Mouse (Mus musculus) cerebellum, adult 2 months (tissue): ENCODE results near the gene Arf3. TPM values are rescaled to one million over a fixed set of nuclear protein-coding genes. Genes with fewer than 3 reads are reported as not detected.

Source experiments
- DNase-seq, 2 experiments: peaks; one replicate each; pipeline ENCODE4 v3.0.0; 2021
- H3K27ac ChIP-seq: fragments of 200-500 bp; 2 replicates; pipeline ENCODE4 v1.5.1; 2012; ENCODE audit warnings: low read length, control low read depth, inconsistent platforms; ENCODE audit not compliant: insufficient read depth
- H3K27me3 ChIP-seq: fragments of 200-500 bp; 2 replicates; pipeline ENCODE4 v1.6.1; 2012; ENCODE audit warnings: inconsistent platforms, mild to moderate bottlenecking, low read length, moderate library complexity; ENCODE audit not compliant: control insufficient read depth, insufficient read depth
- H3K4me1 ChIP-seq: fragments of 200-500 bp; 2 replicates; pipeline ENCODE4 v1.6.1; 2011; ENCODE audit warnings: low read length; ENCODE audit not compliant: control insufficient read depth, insufficient read depth
- H3K4me3 ChIP-seq: fragments of 200-500 bp; replicated peaks from 2 replicates; pipeline ENCODE3; 2011; ENCODE audit warnings: mild to moderate bottlenecking, low read depth, low read length, control low read depth; ENCODE audit not compliant: insufficient read depth
- CTCF ChIP-seq: fragments of 200-500 bp; IDR thresholded peaks from 2 replicates; pipeline ENCODE4 v1.5.1; 2011; ENCODE audit warnings: low read depth, mild to moderate bottlenecking, control low read depth, low read length, moderate library complexity, borderline replicate concordance; ENCODE audit not compliant: insufficient read depth
- POLR2A ChIP-seq: fragments of 200-500 bp; IDR thresholded peaks from 2 replicates; pipeline ENCODE4 v1.6.1; 2011; ENCODE audit warnings: low read length, control low read depth, borderline replicate concordance; ENCODE audit not compliant: insufficient read depth
- WGBS: fragments of 180-500 bp; shearing (Covaris S2); methylation state at CpG from one replicate; pipeline ENCODE4 v1.1.7; 2018; 5-methylcytosine and 5-hydroxymethylcytosine counted together
- polyA plus RNA-seq: library from polyadenylated mRNA; depleted of rRNA; stranded (reverse); fragments of >200 nt; gene quantifications from 2 replicates; pipeline ENCODE4 v1.2.3, GENCODE M21; 2012

The Arf3 gene
- polyA plus RNA-seq, 1 experiment = 210 TPM

- no peaks in the 10 kb centered on the region for H3K27me3 ChIP-seq
- H3K4me3 ChIP-seq = no peak overlapping the region
- no peak overlapping the region for H3K27ac ChIP-seq
- no peak for DNase-seq
- H3K4me1 ChIP-seq = peaks cover 3% of the 10 kb centered on the region; the same call in 1 of the 2 replicates
- TF ChIP-seq CTCF (no peak), POLR2A (no peak)
- WGBS = 76% methylated on average over 8 of the region's 8 CpGs
Measured at GRCm38 (mm10) chr15:98742766-98743428, 20.1 kb downstream of the Arf3 start.

GRCm38 (mm10) chr15:98740219-98740618 is 22.8 kb downstream of the Arf3 start:
- no peak overlapping the region for H3K27ac ChIP-seq
- H3K4me3 ChIP-seq = no peak overlapping the region
- no peaks in the 10 kb centered on the region for H3K4me1 ChIP-seq
- 86% methylated on average over 8 of the region's 8 CpGs for WGBS
- H3K27me3 ChIP-seq = no peaks in the 10 kb centered on the region
- no peak for DNase-seq
- TF ChIP-seq CTCF (no peak), POLR2A (no peak)

GRCm38 (mm10) chr15:98738796-98739195 is 24.2 kb downstream of the Arf3 start:
- Histone ChIP-seq H3K4me1 (no peaks in the 10 kb centered on the region), H3K27me3 (no peaks in the 10 kb centered on the region), H3K4me3 (no peak overlapping the region), H3K27ac (no peak overlapping the region)
- DNase-seq = no peak
- 65% methylated on average over 4 of the region's 4 CpGs for WGBS
- TF ChIP-seq POLR2A (no peak), CTCF (peak; percentile 10; the same call in 1 of the 2 replicates)

- Histone ChIP-seq H3K27me3 (no peaks in the 10 kb centered on the region), H3K4me3 (no peak overlapping the region), H3K4me1 (no peaks in the 10 kb centered on the region), H3K27ac (no peak overlapping the region)
- no peak for TF ChIP-seq POLR2A
- TF ChIP-seq CTCF = peak; percentile 34; the same call in 1 of the 2 replicates
- no peak for DNase-seq
Measured at GRCm38 (mm10) chr15:98737881-98738280, 25.1 kb downstream of the Arf3 start.

GRCm38 (mm10) chr15:98736521-98736920 is 26.5 kb downstream of the Arf3 start:
- Histone ChIP-seq H3K27me3 (no peaks in the 10 kb centered on the region), H3K4me1 (no peaks in the 10 kb centered on the region), H3K4me3 (no peak overlapping the region), H3K27ac (no peak overlapping the region)
- WGBS = 87% methylated on average over 10 of the region's 10 CpGs
- TF ChIP-seq POLR2A = no peak
- DNase-seq = no peak

- 91% methylated on average over 5 of the region's 5 CpGs for WGBS
- no peaks in the 10 kb centered on the region for H3K27me3 ChIP-seq
- no peak overlapping the region for H3K4me3 ChIP-seq
- TF ChIP-seq POLR2A = no peak
- TF ChIP-seq CTCF = no peak
- H3K27ac ChIP-seq = no peak overlapping the region
- DNase-seq = no peak
- H3K4me1 ChIP-seq = no peaks in the 10 kb centered on the region
Measured at GRCm38 (mm10) chr15:98733976-98734566, 28.9 kb downstream of the Arf3 start.

- WGBS = 55% methylated on average over 6 of the region's 6 CpGs
- no peak overlapping the region for H3K4me3 ChIP-seq
- DNase-seq = no peak
- no peak for TF ChIP-seq POLR2A
- TF ChIP-seq CTCF = no peak
- no peaks in the 10 kb centered on the region for H3K27me3 ChIP-seq
- H3K27ac ChIP-seq = no peak overlapping the region
- H3K4me1 ChIP-seq = no peaks in the 10 kb centered on the region
Measured at GRCm38 (mm10) chr15:98733370-98733769, 29.6 kb downstream of the Arf3 start.

- no peak for DNase-seq
- Histone ChIP-seq H3K4me1 (no peaks in the 10 kb centered on the region), H3K27ac (no peak overlapping the region), H3K4me3 (no peak overlapping the region), H3K27me3 (no peaks in the 10 kb centered on the region)
- WGBS = 69% methylated on average over 8 of the region's 8 CpGs
- no peak for TF ChIP-seq POLR2A
- TF ChIP-seq CTCF = no peak
Measured at GRCm38 (mm10) chr15:98732006-98732531, 30.9 kb downstream of the Arf3 start.
